Mouse (Mus musculus) splenic B cell, adult 2 months (primary cell): Measurements from ENCODE around the gene Tulp2.

Experiments used
- DNase-seq: peaks from one replicate; pipeline ENCODE4 v3.0.0-alpha.2; 2011; ENCODE audit warnings: low read depth, low spot score
- H3K27me3 ChIP-seq: 2 replicates; pipeline ENCODE4 v1.6.1; 2012; ENCODE audit warnings: mild to moderate bottlenecking, low read length, moderate library complexity, mixed read lengths; ENCODE audit not compliant: control insufficient read depth, poor library complexity, insufficient read depth, severe bottlenecking
- H3K36me3 ChIP-seq: 2 replicates; pipeline ENCODE4 v1.6.1; 2012; ENCODE audit warnings: mild to moderate bottlenecking, low read length, moderate library complexity, mixed read lengths; ENCODE audit not compliant: control insufficient read depth, poor library complexity, insufficient read depth, severe bottlenecking

The Tulp2 gene

GRCm38 (mm10) chr7:45481374-45481927 is at the start of gene Tulp2:
TSS of gene Tulp2 (plus strand) at chr7:45481877.
- Histone ChIP-seq H3K27me3 (no peaks in the 10 kb centered on the region), H3K36me3 (no peaks in the 10 kb centered on the region)
- peak; percentile 64 for DNase-seq

GRCm38 (mm10) chr7:45433835-45434202 is 47.9 kb upstream of the Tulp2 start:
- DNase-seq, result no peak
- Histone ChIP-seq H3K36me3 (peaks cover 3% of the 10 kb centered on the region; the same call in 1 of the 2 replicates), H3K27me3 (no peaks in the 10 kb centered on the region)

GRCm38 (mm10) chr7:45434203-45435015 is 47.3 kb upstream of the Tulp2 start, which contains the start of gene Gys1:
TSS of gene Gys1 (plus strand) at chr7:45434844.
- peak; percentile 100 for DNase-seq
- Histone ChIP-seq H3K27me3 (no peaks in the 10 kb centered on the region), H3K36me3 (peaks cover 3% of the 10 kb centered on the region; the same call in 1 of the 2 replicates)

- Histone ChIP-seq H3K36me3 (peaks cover 3% of the 10 kb centered on the region; the same call in 1 of the 2 replicates), H3K27me3 (no peaks in the 10 kb centered on the region)
- no peak for DNase-seq
These were observed 46.6 kb upstream of the Tulp2 start for GRCm38 (mm10) chr7:45435038-45435437.

- no peaks in the 10 kb centered on the region for H3K27me3 ChIP-seq
- H3K36me3 ChIP-seq, result no peaks in the 10 kb centered on the region
- no peak for DNase-seq
These were observed 45.2 kb upstream of the Tulp2 start for GRCm38 (mm10) chr7:45436444-45436843.

- no peak for DNase-seq
- Histone ChIP-seq H3K36me3 (no peaks in the 10 kb centered on the region), H3K27me3 (no peaks in the 10 kb centered on the region)
These were observed 44.6 kb upstream of the Tulp2 start for GRCm38 (mm10) chr7:45437046-45437445.

- Histone ChIP-seq H3K36me3 (no peaks in the 10 kb centered on the region), H3K27me3 (no peaks in the 10 kb centered on the region)
- no peak for DNase-seq
These were observed 44.0 kb upstream of the Tulp2 start, which contains the start of gene Ruvbl2 for GRCm38 (mm10) chr7:45437521-45438276. TSS of gene Ruvbl2 (minus strand) at chr7:45438096.

- DNase-seq, result no peak
- no peaks in the 10 kb centered on the region for H3K27me3 ChIP-seq
- no peaks in the 10 kb centered on the region; the same call in 1 of the 2 replicates for H3K36me3 ChIP-seq
These were observed 37.9 kb upstream of the Tulp2 start for GRCm38 (mm10) chr7:45443526-45444420.

- DNase-seq, result no peak
- Histone ChIP-seq H3K36me3 (no peaks in the 10 kb centered on the region; the same call in 1 of the 2 replicates), H3K27me3 (no peaks in the 10 kb centered on the region)
These were observed 35.1 kb upstream of the Tulp2 start for GRCm38 (mm10) chr7:45446589-45446988.

GRCm38 (mm10) chr7:45447325-45447990 is 34.2 kb upstream of the Tulp2 start:
- H3K27me3 ChIP-seq, result no peaks in the 10 kb centered on the region
- no peaks in the 10 kb centered on the region; the same call in 1 of the 2 replicates for H3K36me3 ChIP-seq
- DNase-seq, result peak; percentile 60

- no peak for DNase-seq
- no peaks in the 10 kb centered on the region for H3K36me3 ChIP-seq
- no peaks in the 10 kb centered on the region for H3K27me3 ChIP-seq
These were observed 31.7 kb upstream of the Tulp2 start for GRCm38 (mm10) chr7:45449974-45450373.

- Histone ChIP-seq H3K36me3 (no peaks in the 10 kb centered on the region), H3K27me3 (no peaks in the 10 kb centered on the region)
- DNase-seq, result peak; percentile 93
These were observed 30.2 kb upstream of the Tulp2 start for GRCm38 (mm10) chr7:45451344-45451982.

GRCm38 (mm10) chr7:45454971-45455370 is 26.7 kb upstream of the Tulp2 start:
- no peaks in the 10 kb centered on the region for H3K27me3 ChIP-seq
- DNase-seq, result no peak
- peaks cover 10% of the 10 kb centered on the region for H3K36me3 ChIP-seq
